Mouse (Mus musculus) gastrocnemius, adult 2 months (tissue): ENCODE results near the gene 1700125H20Rik. TPM values are rescaled to one million over a fixed set of nuclear protein-coding genes. Genes with fewer than 3 reads are reported as not detected.
"Not testable (repeated sequence)": the region's sequence is repeated elsewhere in the genome, so short reads cannot be mapped to it uniquely, and the experiment has no call there.

ENCODE experiments used
- DNase-seq: peaks from one replicate; pipeline ENCODE4 v3.0.0; 2022
- H3K27ac ChIP-seq: fragments of 200-600 bp; 2 replicates; pipeline ENCODE4 v1.8.1; 2022; ENCODE audit warnings: mild to moderate bottlenecking
- H3K4me3 ChIP-seq: fragments of 200-600 bp; 2 replicates; pipeline ENCODE4 v1.8.1; 2022; ENCODE audit warnings: mild to moderate bottlenecking, moderate library complexity
- CTCF ChIP-seq: fragments of 200-600 bp; IDR thresholded peaks from 2 replicates; pipeline ENCODE4 v1.8.1; 2022; ENCODE audit warnings: antibody characterized with exemption, mild to moderate bottlenecking, moderate library complexity
- intact Hi-C: fragments of 180-260 bp; cut with DNase I; formaldehyde crosslinking; loops from one replicate; pipeline ENCODE4 v1.15.1; 2025
- long read RNA-seq, 2 experiments: library from polyadenylated mRNA; stranded (forward); transcript quantifications; one replicate each; pipeline ENCODE4 v2.0.0; 2021
- total RNA-seq, 2 experiments: library from RNA; stranded (reverse); gene quantifications; 2 replicates each; pipeline ENCODE4 v1.2.3; 2021

Gene 1700125H20Rik
- not detected for total RNA-seq
- long read RNA-seq, experiment 1, result 0 reads
- long read RNA-seq, experiment 2, result 0 reads

DNA sequence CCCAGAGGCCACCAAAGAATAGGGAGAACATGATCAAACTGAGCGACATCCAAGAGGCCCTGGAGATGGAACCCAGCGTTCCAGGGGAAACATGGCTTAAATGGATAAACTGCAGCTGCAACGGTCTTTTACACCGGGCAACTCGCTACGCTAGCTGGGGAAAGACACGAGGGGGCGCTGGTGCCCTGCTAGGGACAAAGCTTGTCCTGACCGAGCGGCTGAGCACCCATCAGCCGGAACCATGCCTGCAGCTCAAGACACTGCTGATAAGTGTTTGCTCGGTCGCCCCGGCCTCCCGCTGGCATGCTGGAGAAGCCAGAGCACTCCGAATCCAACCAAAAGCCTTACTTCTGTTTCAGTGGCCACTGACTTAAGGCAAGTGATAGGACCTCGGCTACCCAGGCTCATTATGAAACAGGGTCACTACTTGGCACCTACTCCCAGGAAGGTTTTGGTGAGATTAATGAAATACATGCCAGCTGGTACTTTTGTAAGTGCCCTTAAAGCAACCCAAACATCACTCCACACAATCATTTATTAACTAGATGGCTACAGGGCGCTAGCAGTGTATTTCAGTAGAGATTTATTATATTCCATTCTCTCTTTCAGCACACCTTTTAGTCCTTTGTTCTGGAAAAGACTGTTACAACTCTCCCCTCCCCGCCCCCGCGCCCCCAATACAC is at the start of gene 1700125H20Rik:
Gene 1700125H20Rik, plus strand, starts transcription at position 347 of the 683 bp plus-strand sequence.
- 0 out of 2 replicates have a peak within 1 kb of the TSS, but pooled peaks have one; percentile 16 for H3K27ac ChIP-seq
- intact Hi-C loops, result loop anchor here (1.0 kb wide), 1 partner anchor 91 kb away; no protein-coding TSS in a partner anchor
- H3K4me3 ChIP-seq, result peak within 1 kb of the TSS; percentile 64
- DNase-seq, result peak; percentile 93
- peak; percentile 98; the same call in 1 of the 2 replicates for TF ChIP-seq CTCF

DNA sequence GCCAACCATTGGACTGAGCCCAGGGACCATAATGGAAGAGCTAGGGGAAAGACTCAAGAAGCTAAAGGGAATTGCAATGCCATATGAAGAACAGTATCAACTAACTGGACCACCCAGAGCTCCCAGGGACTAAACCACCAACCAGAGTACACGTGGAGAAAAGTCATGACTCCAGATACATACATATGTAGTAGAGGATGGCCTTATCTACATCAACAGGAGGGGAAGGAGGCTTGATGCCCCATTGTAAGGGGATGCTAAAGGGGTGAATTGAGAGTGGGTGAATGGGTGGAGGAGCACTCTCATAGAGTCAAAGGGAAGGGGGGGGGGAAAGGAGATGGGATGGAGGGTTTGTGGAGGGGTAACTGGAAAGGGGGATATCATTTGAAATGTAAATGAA is 48.1 kb upstream of the 1700125H20Rik start:
- no peak overlapping the region for H3K27ac ChIP-seq
- no peak for TF ChIP-seq CTCF
- DNase-seq, result no peak
- intact Hi-C loops, result no loop called here
- no peak overlapping the region for H3K4me3 ChIP-seq

DNA sequence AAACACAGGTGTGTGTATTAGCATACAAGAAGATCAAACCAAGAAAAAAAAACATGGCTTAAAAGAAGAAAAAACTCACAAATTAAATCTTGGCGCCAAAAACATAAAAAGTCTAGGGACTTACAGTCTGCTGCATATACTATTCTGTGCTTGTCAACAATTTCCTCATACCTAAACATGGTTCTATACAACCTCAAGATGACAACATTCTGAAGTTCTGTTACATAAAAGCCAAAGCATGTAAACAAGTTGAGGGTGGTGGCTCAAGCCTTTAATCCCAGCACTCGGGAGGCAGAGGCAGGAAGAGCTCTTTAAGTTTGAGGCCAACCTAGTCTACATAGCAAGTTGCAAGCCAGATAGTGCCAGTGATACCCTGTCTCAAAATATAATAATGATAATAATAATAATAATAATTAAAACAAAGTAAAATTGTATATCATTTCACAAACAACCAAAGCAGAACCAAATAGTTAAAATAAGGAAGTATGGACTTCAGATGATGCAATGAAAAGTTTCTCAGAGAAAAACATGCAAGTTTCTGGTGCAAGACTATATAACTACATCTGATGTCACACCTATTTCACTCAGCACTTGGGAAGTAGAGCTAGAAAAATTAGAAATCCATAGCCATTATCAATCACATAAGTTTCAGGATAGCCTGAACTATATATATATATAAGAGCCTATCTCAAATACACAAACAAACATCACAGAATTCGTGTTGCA is 46.8 kb upstream of the 1700125H20Rik start:
- DNase-seq, result no peak
- Histone ChIP-seq H3K4me3 (no peak overlapping the region), H3K27ac (no peak overlapping the region)
- intact Hi-C loops, result no loop called here
- no peak for TF ChIP-seq CTCF

- TF ChIP-seq CTCF, result no peak
- Histone ChIP-seq H3K4me3 (no peak overlapping the region), H3K27ac (no peak overlapping the region)
- intact Hi-C loops, result no loop called here
- DNase-seq, result no peak
These were observed 43.7 kb upstream of the 1700125H20Rik start for GRCm38 (mm10) chr11:85126257-85127102.

DNA sequence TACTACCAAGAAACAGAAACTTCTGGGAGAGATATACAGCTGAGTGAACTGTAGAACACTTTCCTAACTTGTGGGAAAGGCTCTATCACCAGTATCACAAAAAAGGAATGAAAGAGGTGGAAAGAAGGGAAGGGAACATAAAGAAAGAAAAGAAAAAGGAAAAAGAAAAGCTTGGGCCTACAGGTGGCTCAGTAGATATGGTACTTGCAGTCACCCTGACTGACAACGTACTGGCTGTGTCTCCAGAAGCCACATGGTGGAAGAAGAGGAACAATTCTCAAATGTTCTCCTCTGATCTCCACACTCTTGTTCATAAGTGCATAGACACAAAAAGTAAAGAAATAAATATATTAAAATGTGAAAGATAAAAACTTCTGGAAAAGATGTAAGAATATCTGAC is 41.3 kb upstream of the 1700125H20Rik start:
- no peak for TF ChIP-seq CTCF
- intact Hi-C loops, result no loop called here

GRCm38 (mm10) chr11:85131542-85131941 is 38.7 kb upstream of the 1700125H20Rik start:
- Histone ChIP-seq H3K27ac (no peak overlapping the region), H3K4me3 (no peak overlapping the region)
- intact Hi-C loops, result loop anchor here (10.0 kb wide), 1 partner anchor 257 kb away; the partner anchor contains the start of gene Ggnbp2
- TF ChIP-seq CTCF, result no peak
- no peak for DNase-seq

More for the DNA sequence above, 41.3 kb upstream of the 1700125H20Rik start:
- Histone ChIP-seq H3K27ac (no peak overlapping the region), H3K4me3 (no peak overlapping the region)
- no peak for DNase-seq

DNA sequence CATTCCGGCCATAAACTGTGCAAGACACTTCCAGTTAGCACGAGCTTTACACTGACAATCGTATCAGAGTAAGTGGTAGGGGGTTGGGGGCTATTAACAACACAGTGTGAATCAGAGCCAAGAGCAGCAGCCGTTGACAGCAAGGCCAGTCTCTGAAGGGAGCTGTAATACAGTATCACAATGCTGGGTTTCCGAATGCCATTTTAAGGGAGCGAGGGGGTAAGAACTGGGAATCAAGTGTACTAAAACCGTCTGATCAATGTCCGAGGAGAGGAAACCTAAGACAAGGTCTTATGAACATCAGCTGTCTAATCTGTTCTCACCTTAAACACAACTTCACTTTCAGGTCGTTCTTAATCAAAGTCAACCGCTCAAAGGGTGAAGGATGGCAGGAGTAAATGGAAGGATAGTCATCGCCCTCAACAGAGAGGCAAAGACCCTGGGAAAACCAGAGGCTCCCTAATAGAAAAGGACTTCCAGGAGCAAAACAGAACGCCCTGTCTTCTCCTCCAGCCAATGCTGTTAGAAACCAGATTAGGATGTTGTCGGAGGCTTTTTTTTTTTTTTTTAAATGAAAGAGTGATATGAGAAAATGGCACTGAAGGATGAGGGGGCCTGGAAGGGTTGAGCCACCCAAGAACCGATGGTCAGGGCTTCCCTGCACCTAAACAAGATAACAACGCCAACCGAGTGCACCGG is 31.3 kb upstream of the 1700125H20Rik start:
- DNase-seq, result no peak
- no peak for TF ChIP-seq CTCF
- intact Hi-C loops, result loop anchor here (10.0 kb wide), 1 partner anchor 264 kb away; the partner anchor contains the start of gene Ggnbp2

DNA sequence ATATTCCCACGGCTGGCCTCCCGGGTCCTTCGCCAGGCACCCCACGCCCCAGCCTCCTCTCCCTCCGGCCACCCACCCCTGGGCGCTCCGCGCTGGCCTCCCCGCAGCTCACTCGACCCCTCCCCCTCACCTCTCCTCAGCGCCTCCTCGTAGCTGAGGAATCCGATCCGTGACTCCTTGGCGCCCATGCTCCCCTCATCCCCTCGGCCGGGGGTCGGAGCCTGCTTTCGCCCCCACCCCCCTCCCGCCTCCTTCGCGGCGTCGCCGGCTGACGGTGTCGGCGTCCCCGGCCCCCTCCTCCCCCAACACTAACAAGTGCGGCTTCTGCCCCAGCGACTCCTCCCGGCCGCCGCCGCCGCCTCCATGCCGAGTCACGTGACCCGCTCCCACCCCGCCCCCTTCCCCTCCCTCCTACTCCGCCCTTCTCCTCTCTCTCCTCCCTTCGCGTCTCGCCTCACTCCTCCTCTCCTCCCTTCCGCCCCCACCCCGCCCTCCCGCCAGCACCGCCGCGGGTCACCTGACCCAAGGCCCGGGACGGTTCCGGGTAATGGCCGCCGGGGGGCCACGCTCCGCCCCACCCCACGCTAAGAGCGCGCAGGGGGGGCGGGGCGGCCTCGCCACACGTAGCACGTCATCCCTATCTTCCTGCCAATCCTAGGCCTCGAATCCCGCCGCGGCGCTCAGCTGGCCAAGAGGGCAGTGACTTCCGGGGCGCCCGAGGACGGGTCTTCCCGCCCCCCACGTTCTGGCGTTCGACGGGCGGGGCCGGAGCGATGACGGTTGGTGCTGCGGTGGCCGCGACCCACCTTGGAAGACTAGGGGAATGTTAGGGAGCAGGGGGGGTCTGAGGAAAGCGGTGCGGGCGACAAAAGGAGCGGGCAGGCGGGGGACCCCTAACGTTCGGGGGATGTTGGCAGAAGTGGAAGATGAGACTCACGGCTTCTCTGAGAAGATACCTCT is 30.3 kb upstream of the 1700125H20Rik start, which contains the start of gene Usp32:
Gene Usp32, minus strand, starts transcription at position 581 of the 960 bp plus-strand sequence.
- DNase-seq, result peak; percentile 98
- TF ChIP-seq CTCF, result no peak
- intact Hi-C loops, result loop anchor here (10.0 kb wide), 1 partner anchor 265 kb away; the partner anchor contains the start of gene Ggnbp2
- Histone ChIP-seq H3K4me3 (peak within 1 kb of the TSS; percentile 94), H3K27ac (peak within 1 kb of the TSS; percentile 96)

More for the DNA sequence above, 31.3 kb upstream of the 1700125H20Rik start:
- Histone ChIP-seq H3K4me3 (peak overlapping the region; percentile 94), H3K27ac (peak overlapping the region; percentile 96)

DNA sequence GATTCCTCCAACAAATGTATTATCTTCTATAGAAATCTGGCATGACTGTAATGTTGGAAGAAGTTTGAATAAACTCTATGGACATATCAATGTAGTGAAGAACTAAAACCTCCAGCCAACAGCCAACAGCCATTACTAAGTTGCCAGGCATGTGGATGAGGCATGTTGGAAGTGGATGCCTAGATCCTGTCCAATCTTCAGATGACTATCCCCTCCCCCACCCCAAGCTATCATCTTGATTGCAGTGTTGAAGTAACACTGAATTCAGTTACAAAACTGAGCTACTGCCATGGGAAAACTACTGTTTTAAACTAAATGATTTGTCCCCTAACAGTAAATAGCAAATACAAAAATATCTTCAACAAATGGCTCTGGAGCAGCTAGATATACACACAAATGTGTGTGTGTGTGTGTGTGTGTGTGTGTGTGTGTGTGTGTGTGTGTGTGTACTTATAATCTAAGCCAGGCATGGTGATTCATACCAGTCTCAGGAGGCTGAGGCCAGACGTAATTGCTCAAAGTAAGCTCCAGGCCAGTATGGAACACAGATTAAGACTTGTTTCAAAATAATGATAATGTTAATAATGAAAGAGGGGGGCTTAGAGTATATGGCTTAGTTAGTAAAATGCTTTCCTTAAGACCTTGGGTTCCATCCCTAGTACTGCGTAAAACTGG is 17.8 kb upstream of the 1700125H20Rik start:
- intact Hi-C loops, result no loop called here
- no peak for DNase-seq
- Histone ChIP-seq H3K27ac (no peak overlapping the region), H3K4me3 (no peak overlapping the region)
- no peak for TF ChIP-seq CTCF

DNA sequence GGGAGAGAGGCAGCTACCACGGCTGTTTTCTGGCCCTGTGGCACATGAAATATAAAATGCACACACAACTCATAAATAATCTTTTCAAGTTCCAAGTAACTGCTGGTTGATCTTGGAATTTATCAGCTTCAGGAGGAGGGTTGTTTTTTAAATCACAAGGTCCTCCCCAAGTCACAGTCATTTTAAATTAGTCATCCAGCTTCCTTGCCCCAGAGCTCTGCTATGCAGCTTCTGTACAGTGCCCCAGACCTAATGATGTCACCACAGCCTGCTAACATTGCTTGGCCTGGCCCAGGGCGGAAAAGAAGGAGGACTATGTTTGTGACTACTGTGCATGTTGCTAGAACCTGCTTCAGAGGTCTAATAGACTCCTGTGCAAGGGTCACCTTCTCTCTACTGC is 12.9 kb upstream of the 1700125H20Rik start:
- intact Hi-C loops, result no loop called here
- TF ChIP-seq CTCF, result no peak
- no peak overlapping the region for H3K27ac ChIP-seq
- no peak for DNase-seq
- H3K4me3 ChIP-seq, result no peak overlapping the region

DNA sequence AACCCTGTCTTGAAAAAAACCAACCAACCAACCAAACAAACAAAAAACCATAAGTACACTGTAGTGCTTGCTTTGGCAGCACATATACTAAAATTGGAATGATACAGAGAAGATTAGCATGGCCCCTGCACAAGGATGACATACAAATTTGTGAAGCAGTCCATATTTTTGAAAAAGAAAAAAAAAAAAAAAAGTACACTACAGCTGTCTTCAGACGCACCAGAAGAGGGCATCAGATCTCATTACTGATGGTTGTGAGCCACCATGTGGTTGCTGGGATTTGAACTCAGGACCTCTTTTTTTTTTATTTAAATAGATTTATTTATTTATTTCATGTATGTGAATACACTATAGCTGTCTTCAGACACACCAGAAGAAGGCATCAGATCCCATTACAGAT is 7.2 kb upstream of the 1700125H20Rik start:
- intact Hi-C loops, DNase-seq, H3K4me3 ChIP-seq: not testable (repeated sequence)

More for the DNA sequence above, 7.2 kb upstream of the 1700125H20Rik start:
- H3K27ac ChIP-seq, result not testable (repeated sequence)
